Mouse (Mus musculus) ovary, postnatal 36 days (tissue): ENCODE measurements at regions not wholly inside any gene's neighbourhood (a gene's known extent, or its start where the extent isn't known, plus 50 kb on each side); places are given as distances from the start of the nearest gene placed in this dataset.

Experiments used
- DNase-seq: peaks from one replicate; pipeline ENCODE4 v3.0.0; 2022; ENCODE audit warnings: low spot score, mixed read lengths

DNA sequence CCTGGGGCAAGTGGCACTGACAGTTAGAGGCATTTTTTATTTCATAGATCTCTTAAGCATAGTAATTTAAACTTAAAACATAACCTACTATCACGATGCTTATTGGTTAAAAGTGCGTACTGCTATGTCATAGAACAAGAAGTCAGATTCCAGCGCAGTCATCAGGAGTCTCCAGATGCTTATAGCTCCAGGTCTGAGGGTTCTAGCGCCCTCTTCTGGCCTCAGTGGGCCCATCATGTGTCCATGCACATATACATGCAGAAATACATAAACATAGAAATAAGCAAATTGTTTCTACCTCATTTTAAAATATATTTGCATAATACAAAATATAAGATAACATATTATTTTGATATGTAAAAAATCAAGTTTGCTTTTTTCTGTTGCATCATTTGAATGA, 1002.8 kb upstream of the Adgrl2 start:
- no peak for DNase-seq

- no peak for DNase-seq
Measured at GRCm38 (mm10) chr3:149987801-149988200, 997.4 kb upstream of the Adgrl2 start.

GRCm38 (mm10) chr3:149956993-149957392, 966.6 kb upstream of the Adgrl2 start:
- no peak for DNase-seq

GRCm38 (mm10) chr3:149936197-149936596, 945.8 kb upstream of the Adgrl2 start:
- DNase-seq = no peak

GRCm38 (mm10) chr3:149934832-149935231, 944.5 kb upstream of the Adgrl2 start:
- no peak for DNase-seq

DNA sequence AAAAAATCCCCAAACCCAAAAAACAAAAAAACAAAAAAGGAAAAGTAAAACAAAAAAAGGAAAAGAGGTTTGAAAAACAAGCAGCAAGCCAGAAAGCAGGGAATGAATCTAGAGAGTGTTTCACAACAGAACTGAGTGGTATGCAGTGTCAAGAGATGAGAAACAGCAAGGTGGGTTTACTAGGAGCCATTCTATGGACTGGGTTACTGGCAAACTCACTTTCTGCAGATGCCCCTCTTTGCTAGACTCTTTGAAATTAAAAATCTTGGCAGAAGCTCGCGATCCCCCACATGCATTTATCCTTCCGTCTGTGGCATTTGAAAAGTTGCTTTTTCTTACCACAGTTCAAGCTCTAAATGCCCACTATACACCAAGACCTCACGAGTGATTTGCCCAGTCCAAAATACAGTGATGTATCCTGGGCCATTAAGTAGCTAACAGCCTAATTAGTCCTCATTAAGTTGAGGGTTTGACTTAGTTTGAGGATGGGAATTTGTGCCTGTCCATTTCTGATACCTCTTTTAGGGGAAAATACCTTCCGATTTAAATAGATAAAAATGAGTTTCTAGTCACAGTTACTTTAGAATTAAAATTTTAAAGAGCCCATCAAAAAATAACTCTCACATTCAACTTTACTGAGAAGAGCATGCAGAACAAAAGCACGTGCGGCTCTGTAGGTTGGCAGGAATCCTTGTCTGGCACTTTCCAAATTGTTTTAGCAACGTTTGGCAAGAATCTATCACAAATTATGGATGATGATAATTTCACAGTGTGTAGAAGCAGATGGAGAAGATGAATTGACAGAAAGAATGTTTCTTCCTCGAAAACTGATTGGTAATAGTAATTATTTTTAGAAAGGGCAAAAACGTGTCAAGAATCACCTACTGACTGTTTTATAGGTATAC, 938.4 kb upstream of the Adgrl2 start:
- no peak for DNase-seq

DNA sequence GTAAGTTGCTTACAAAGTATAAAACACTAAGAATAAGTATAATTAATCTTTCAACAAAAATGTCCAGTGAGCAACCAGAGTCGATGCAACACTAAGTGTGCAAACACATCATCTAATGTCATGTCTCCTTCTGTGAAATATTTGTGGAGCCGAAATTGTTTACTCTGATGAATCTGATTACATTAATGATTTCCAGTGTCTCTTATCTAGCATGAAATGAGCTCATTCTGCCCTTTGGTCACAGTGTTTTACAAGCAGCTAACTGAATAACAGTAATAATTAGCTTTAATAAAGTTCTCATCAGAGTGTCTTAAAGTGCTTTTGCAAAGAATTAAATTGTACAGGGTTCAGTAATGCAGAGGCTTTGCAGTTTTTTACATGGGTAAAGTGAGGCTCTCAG, 929.9 kb upstream of the Adgrl2 start:
- no peak for DNase-seq

DNA sequence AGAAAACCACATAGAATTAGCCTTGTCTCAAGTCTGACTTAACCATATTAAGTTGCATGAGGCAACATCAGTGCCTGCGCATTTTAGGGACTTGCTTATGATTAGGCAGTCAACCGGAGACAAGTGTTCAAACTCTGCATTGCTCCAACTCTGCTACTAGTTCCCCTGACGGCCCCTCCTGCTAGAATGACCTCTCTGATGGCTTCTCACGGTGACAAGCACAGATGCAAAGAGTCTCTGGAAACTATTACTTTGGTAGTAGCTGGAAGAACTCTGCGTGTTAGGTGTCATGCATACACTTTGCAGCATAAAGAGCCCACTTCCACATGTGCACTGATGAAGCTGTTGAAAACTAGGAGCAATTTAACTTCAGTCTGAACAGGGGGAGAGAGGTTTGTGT, 927.8 kb upstream of the Adgrl2 start:
- DNase-seq = no peak

DNA sequence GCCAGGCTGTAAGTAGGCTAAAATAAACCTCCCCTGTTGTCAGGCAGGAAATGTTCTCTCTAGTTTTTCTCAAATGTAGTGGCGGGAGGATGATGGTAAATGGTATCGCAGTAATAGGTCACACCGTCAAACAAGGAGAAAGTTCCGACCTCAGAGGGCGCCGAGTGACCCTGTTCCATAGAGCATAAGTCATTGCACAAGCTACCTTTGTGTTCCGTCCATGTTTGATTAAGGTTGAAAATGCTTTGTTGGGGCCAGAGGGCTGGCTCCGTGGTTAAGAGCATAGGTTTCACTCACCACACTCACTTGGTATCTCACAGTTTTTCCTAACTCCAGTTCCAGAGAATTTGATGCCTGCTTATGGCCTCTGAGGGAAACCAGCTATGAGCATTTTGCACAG, 920.4 kb upstream of the Adgrl2 start:
- no peak for DNase-seq

DNA sequence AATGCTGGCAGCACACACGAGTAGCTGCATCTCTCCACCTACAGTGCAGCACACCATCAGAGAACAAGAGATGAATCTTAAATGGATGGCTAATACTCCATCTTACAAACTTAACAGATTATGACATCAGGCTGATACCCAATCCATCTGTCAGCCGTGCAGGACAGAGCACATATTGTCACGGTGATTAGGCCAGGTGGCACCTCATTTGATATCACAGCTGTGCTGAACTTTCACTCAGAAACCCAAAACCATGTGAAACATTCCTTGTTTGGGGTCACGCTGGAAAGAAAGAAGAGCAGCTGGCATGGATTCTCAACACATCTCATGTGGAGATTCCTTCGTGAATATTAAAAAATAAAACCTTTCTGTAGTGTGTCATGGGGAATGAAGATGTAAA, 911.4 kb upstream of the Adgrl2 start:
- no peak for DNase-seq

GRCm38 (mm10) chr3:149876553-149876952, 886.2 kb upstream of the Adgrl2 start:
- no peak for DNase-seq

- DNase-seq = no peak
Measured at GRCm38 (mm10) chr3:149865945-149866344, 875.6 kb upstream of the Adgrl2 start.

DNA sequence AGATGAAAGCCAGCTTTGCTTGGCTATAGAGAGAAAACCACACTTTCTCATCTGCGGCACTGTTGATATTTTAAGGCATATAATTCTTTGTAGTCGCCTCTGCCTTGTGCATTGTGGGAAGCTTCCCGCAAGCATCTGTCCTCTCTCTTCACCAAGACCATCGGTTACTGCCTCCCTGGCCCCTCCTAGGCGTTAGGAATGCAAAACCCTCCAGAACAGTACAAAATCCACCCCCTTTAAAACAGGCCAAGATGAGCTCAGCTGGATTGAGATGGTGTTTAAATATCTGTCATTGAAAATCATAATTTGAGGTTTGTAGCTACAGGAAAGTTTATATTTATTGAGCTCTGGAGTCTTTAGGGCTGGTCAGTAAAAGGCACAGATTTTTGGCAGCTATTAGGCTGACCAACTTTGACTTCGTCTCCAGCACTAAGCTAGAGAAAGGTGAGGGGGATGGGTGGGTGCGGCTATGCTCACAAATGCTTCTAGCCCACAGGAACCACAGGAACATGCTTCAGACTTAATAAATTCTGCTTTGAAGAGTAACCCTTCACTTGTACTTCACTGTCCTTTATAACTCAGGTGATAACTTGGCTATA, 856.7 kb upstream of the Adgrl2 start:
- no peak for DNase-seq

DNA sequence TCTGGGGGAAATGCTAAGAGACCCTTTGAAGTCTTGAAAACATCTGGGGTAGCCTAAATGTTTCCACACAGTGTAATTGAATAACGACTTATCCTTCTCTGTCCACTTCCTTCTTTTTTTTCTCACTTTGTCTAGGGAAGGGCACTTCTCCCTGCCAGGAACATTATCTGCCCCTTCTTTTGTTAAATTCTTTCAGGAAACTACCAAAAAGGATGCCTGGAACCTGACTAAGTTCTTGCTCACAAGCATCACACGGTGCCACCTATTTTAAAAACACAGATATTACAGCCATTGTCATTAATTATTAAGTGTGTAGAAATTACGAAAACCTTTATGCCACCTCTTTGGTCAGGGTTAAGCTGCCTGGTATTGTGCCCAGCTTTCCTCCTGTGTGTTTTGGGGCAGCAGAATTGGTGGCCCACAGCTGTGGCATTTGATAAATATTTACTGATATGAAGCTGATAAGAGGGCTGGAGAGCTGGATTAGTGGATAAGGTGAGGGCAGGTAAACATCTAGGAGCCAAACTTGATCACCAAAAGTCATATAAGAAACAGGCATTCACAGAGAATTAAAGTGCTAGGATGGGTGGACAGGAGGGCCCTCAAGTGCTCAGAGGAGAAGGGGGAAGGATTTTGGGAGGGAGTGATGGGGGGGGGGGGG, 855.6 kb upstream of the Adgrl2 start:
- no peak for DNase-seq

DNA sequence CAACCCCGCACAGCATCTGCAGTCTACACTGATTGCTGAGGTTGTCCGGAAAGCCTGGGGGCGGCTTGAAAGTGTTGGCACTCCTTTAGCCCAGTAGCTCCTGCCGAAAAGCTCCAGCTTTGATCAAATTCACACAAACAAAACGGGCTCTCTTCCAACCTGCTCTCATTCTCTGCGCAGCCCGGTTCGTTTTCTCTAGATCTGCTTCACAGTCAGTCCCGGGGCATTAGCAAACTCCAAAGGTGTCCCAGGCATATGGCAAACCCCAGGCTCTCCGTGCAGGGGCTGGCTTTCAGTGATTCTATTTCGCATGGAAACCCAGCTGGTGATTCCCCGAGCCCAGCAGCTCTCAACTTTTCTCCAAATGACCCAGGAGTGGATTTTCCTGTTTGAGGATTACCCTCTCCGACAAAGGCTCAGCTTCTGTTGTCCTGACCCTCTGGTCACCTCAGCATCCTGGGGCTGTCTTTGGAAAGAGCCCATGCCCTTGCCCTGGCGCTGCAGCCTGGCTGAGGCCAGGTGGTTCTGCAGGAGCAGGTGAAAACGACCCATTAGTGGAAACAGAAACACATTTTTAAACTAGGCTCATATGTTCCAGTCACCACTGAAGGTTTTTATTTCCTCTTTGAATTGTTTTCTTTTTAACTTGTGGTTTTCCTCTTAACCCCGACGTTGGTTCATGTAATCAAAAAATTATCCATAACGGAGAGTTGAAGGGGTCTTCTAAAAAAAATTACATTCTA, 854.9 kb upstream of the Adgrl2 start:
- peak; percentile 8 for DNase-seq

DNA sequence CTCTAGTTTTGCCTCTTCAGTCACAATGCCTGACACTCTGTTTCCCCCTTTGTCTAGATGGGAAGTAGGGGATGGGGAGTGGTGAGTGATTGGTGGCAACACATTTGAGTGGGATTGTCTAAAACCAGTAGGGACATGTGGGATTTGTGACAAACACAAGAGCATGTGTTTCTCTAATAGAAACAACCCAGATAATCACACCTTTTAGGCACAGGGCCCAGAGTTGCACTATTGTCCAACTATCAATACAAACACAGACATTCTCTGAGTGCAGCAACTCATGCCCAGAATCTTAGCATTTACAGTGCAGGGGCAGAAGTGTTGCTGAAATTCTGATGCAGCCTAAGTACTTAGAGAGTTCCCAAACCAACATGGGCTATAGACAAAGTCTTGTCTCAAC, 847.6 kb upstream of the Adgrl2 start:
- DNase-seq = no peak

- no peak for DNase-seq
Measured at GRCm38 (mm10) chr3:149836467-149837233, 846.3 kb upstream of the Adgrl2 start.

DNA sequence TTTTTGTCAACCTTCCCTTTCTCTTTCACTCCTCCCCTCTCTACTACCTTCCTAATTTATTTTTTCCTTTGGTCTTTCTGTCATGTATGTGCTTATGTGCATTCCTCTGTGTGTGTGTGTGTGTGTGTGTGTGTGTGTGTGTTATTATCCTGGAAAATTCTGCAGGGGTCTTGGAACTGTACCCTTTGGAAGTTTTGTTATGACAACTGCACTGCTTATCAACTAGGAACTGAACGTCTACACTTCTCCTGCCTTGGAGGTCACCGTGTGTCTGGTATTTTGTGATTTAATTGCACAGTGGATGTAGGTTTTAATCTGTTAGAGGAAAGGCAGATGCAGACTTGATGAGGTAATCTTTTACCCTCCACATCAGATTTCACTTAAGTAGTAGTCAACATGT, 836.8 kb upstream of the Adgrl2 start:
- DNase-seq = no peak

- no peak for DNase-seq
Measured at GRCm38 (mm10) chr3:149826757-149827156, 836.4 kb upstream of the Adgrl2 start.

DNA sequence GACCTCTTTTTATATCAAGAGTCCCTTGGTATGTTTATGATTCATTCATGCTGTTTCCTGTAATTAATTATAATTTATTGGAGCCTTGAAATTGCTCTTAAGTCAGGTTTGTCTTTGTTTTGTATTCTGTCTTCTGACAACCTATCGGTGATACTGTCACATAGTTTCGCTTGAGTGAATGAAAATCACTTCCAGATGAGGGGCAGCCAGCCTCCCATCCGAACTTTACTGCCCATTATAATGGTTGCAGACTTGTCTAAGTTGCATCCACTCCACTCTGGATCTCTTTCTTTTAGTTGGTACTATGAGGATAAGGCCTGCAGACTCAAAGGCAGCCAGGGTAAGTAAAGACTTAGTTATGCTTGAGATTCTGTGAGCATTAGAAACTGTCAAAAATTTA, 830.3 kb upstream of the Adgrl2 start:
- DNase-seq = no peak

DNA sequence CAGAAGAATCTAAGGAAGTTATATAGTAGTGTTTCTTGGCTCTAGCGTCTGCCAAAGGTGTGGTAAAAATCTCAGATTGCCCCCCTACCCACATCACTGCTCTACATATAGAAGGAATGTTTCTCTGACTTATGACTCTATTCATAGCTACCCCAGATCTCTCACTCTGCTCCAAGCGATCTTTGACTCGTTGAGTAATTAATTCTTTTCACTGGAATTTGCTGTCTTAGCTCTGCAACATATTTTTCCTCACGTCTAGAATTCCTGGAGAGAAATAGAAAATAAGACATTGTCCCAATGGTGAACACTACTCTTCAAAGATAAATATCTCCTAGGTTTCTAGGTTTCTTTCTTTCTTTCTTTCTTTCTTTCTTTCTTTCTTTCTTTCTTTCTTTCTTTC, 829.5 kb upstream of the Adgrl2 start:
- DNase-seq = no peak

DNA sequence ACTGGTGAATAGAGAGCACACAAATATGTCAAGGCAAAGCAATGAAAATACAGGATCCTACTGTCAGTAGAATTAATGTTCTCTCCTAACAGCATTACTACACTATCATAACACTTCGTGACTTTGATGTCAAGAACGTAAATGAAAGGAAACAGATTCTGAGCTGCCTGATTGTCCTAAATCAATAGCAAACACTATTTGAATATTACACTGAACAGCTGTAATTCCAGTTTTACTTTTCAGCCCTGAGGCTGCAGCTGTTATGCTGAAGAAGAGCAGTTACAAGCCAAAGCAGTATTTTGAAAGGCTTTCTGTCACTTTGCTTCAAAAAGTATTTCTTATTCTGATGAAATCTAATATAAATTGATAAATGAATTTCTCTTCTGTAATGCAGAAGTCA, 828.7 kb upstream of the Adgrl2 start:
- DNase-seq = no peak
